Mouse (Mus musculus) myocyte (in vitro differentiated cells): ENCODE measurements around the gene Mettl1.

Source experiments
- CEBPB ChIP-seq: IDR thresholded peaks from 2 replicates; pipeline ENCODE4 v1.6.1; 2011; ENCODE audit warnings: mild to moderate bottlenecking, moderate library complexity; ENCODE audit not compliant: poor library complexity, insufficient read depth, severe bottlenecking
- MAX ChIP-seq: IDR thresholded peaks from one replicate; pipeline ENCODE4 v1.6.1; 2011; ENCODE audit warnings: low read depth, mild to moderate bottlenecking, control low read depth
- POLR2A ChIP-seq: IDR thresholded peaks from one replicate; pipeline ENCODE4 v1.6.1; 2011; ENCODE audit warnings: low read depth, mild to moderate bottlenecking, control low read depth, moderate library complexity; ENCODE audit not compliant: insufficient read length
- POLR2AphosphoS2 ChIP-seq: IDR thresholded peaks from one replicate; pipeline ENCODE4 v1.6.1; 2011; ENCODE audit warnings: low read depth, control low read depth; ENCODE audit not compliant: insufficient read length
- REST ChIP-seq: IDR thresholded peaks from one replicate; pipeline ENCODE4 v1.6.1; 2011; ENCODE audit warnings: mild to moderate bottlenecking, control low read depth, moderate library complexity; ENCODE audit not compliant: insufficient read depth, insufficient read length
- TCF12 ChIP-seq: IDR thresholded peaks from one replicate; pipeline ENCODE4 v1.6.1; 2011; ENCODE audit warnings: mild to moderate bottlenecking, control low read depth; ENCODE audit not compliant: poor library complexity, insufficient read depth, severe bottlenecking
- TCF3 ChIP-seq: IDR thresholded peaks from one replicate; pipeline ENCODE4 v1.6.1; 2011; ENCODE audit warnings: low read depth, control low read depth; ENCODE audit not compliant: insufficient read length
- USF1 ChIP-seq: IDR thresholded peaks from one replicate; pipeline ENCODE4 v1.6.1; 2011; ENCODE audit warnings: low read depth, mild to moderate bottlenecking, control low read depth, moderate library complexity

DNA sequence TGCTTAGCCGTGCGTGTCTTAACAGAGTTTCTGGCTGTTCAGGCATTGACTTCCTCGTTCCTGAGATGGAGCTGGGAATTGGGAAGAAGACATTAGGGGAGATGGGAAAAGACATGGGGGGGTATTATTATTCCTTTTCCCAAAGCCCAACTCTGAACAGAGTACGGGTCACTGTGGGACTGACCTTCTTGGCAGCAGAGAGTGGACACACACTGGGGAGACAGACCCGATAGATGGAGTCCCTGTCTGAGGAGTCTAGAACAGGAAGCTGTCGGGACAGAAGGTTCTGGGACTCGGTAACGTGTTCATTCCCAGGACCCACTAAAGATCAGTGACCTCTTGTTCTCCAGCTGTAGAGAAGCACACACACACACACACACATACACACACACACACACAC lies 34.4 kb downstream of the Mettl1 start:
- TF ChIP-seq REST (no peak), POLR2A (no peak), MAX (no peak), CEBPB (no peak), TCF12 (no peak), POLR2AphosphoS2 (no peak), TCF3 (no peak), USF1 (no peak)
